In genomic region chr6:88752711-88753219, GRCm38 (mm10) we compare ENCODE assay signal across 8 mouse cellular contexts. TPM values are rescaled to one million over a fixed set of nuclear protein-coding genes. Genes with fewer than 3 reads are reported as not detected.
DNase-seq lines count a peak whose midpoint lies in the region; ATAC-seq lines count a peak whose summit lies in the region.

No protein-coding gene starts in this region.

- no peaks in the 10 kb centered on the region for H3K27me3 ChIP-seq in kidney, embryonic 16.5 days (ENCODE audit: insufficient read depth, low read length)

- H3K9ac ChIP-seq in kidney, embryonic 16.5 days (replicated peaks; ENCODE audit: low read length) = no peak overlapping the region

- H3K27ac ChIP-seq in kidney, embryonic 16.5 days (ENCODE audit: low read length) = peak overlapping the region; percentile 70

- DNase-seq in cerebellum, postnatal 14 days = peak; percentile 63 to 68
- DNase-seq in cerebellum, adult 11-12 months = no peak
- peak; percentile 69 to 83 for DNase-seq in right cerebral cortex, postnatal 10 days (ENCODE audit: low spot score in 2 of 2)
- DNase-seq in right cerebral cortex, postnatal 25 days = no peak
- peak; percentile 84 for DNase-seq in retina, postnatal 1 day
- no peak for DNase-seq in Muller cell, postnatal 12 days (ENCODE audit: inconsistent ontology term)
- DNase-seq in thymus, postnatal 36 days = no peak

- no peak overlapping the region for H3K4me2 ChIP-seq in kidney, embryonic 16.5 days (replicated peaks; ENCODE audit: low read depth, low read length)

- peak; percentile 20; the same call in 1 of the 2 replicates for ATAC-seq in kidney, embryonic 16.5 days (ENCODE audit: low FRiP score, low TSS enrichment)

- WGBS in kidney, embryonic 16.5 days = 54% methylated on average over 5 of the region's 5 CpGs

- peaks cover 46% of the 10 kb centered on the region for H3K4me1 ChIP-seq in kidney, embryonic 16.5 days (ENCODE audit: insufficient read depth, low read length)

- no peak overlapping the region for H3K4me3 ChIP-seq in kidney, embryonic 16.5 days (ENCODE audit: low read length)

- no peaks in the 10 kb centered on the region for H3K9me3 ChIP-seq in kidney, embryonic 16.5 days (ENCODE audit: low read length)

- no peaks in the 10 kb centered on the region for H3K36me3 ChIP-seq in kidney, embryonic 16.5 days (ENCODE audit: insufficient read depth, low read length)

RNA-seq across cellular contexts. Expression of gene Mgll, which starts 28.6 kb away (rescaled TPM):
- 40.2 and 48.0 TPM in 2 replicates for polyA plus RNA-seq in kidney, embryonic 16.5 days (2015; fragmentation: Nextera tagmentation; extraction: Ambion mirVana)

Comparison
In these comparisons a context has a peak if more than half of its experiments do, and no peak if none do; other contexts are left out.
1. DNase-seq: peak in cerebellum, postnatal 14 days (2 of 2), right cerebral cortex, postnatal 10 days (2 of 2) and retina, postnatal 1 day (single experiment); none in cerebellum, adult 11-12 months (single experiment), right cerebral cortex, postnatal 25 days (single experiment), Muller cell, postnatal 12 days (single experiment) and thymus, postnatal 36 days (0 of 2).